Mouse (Mus musculus): ENCODE measurements at regions not wholly inside any gene's neighbourhood (a gene's known extent, or its start where the extent isn't known, plus 50 kb on each side); places are given as distances from the start of the nearest gene placed in this dataset.

DNA sequence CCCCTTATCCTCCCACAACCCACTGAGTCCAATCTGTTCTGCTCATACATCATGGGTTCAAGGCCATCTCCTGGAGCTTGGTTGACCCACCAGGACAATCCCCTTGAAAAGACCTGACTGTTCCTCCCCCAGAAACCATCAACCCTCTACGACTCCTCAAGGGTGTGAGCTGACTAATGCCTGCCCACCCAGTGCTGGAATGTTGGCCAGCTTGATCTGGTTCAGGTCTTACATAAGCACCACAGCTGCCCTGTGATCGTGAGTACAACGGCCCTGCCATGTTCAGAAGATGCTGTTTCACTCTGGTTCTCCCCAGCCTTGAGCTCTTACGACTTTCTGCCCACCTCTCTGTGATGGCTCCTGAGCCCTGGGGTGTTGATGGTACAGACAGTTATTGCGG is 145.9 kb downstream of the Kdr start:
- no peak for ATAC-seq (ENCODE audit: extremely low read depth, insufficient number of reproducible peaks, low FRiP score, poor library complexity, severe bottlenecking)

DNA sequence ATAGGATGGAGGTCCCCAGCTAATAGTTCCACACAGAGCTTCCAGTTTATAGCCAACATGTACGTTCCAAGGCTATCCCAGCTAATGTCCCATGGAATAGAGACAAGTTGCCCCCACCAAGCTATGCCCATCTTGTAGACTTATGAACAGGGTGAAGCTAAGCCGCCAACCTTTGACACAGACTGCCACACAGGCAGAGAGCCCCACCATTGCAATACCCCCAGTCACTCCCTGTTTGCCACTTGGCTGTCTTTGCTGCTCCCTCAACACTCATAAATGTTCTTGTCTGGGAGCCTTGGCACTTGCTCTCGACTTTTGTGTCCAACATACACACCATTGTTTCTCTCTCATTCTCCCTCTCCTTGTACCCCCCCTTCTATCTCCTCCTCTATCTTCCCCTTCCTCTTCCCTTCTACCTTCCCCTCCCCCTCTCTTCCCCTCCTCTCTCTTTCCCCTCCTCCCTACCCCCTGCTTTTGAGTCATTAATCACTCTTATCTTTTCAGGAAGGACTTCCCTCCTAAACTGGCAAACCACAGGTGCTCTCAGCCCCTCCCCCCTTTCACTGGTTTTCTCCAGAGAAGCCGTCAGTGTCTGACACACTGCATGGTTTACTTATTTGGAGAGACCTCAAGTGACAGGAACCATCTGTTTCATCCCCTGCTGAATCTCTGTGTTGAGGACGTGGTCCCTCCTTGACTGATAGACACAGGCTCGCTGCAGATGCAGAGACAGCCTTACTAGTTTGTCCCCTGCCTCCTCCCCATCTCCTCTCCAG is 148.2 kb downstream of the Kdr start:
- ATAC-seq (ENCODE audit: extremely low read depth, insufficient number of reproducible peaks, low FRiP score, poor library complexity, severe bottlenecking): no peak

DNA sequence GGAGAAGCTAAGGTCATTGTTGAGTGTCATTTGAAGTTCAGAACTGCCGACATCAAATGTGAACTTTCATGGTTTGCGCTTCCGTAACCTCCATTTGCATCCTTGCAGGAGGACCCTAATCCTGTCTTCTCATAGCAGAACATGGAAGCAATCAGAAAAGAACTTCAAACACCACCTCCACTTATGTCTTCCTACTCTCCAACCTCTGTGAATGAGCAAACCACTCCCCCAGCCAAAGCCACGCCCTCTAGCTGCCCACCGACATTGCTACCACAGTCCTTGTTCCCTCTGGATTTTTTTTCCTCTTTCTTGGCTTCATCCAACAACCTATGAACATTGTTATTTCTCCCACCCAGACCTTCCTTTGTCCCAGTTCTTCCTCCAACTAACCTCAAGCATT is 149.9 kb downstream of the Kdr start:
- ATAC-seq (ENCODE audit: extremely low read depth, insufficient number of reproducible peaks, low FRiP score, poor library complexity, severe bottlenecking): no peak

DNA sequence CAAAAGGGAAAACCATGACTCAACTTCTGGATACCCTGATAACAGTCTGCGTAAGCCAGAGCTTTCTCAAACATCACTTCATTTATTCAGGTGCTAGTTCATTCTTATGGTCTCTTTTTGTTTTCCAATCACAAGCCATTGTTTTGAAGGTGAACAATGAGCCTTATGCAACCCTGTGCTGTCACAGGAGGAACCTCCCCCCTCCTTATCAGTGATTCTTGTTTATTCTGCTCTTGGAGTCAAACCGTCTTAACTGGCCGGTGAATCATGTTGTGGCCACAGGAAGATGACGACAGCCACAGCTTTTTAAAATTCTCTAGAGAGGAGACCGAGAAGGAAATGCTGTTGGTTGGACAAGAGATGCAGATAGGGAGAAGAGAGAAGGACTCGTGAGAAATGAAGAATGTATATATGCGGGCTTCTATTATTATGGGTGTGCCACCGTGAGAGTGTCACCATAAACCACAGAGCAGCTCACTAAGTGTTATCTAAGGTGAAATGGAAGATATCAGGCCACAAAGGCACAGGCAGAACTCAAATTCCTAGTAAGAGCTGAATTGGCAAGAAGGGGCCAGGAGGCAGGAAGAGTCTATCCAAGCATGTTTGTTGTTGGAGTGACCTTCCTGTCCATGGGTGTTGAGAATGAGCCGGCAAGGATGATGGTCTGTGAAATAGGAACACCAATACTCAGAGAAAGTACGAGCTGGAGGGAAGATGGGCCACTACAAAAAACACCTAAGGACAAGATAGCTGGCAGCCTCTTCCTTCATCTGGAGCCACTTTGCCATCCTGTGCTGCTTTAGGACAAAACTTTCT is 151.8 kb downstream of the Kdr start:
- ATAC-seq (ENCODE audit: extremely low read depth, insufficient number of reproducible peaks, low FRiP score, poor library complexity, severe bottlenecking): no peak

DNA sequence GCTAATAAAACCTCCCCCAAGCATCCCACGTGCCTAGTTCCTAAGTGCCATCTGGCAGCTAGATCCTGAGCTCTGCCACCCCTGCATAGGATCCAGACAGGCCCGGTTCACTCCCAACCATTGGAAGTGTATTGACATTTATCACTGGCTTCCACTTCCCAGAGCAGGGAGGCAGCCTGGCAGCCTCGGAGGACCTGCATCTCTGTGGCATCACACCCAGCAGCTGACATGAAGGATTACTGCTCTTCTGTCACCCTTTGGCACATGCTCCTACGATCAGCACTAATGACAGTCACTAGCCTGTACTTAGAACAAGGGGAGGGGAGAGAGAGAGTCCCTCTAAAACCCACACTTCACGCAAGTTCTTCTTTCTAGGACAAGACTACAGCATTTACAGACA is 152.7 kb downstream of the Kdr start:
- ATAC-seq (ENCODE audit: extremely low read depth, insufficient number of reproducible peaks, low FRiP score, poor library complexity, severe bottlenecking): no peak

DNA sequence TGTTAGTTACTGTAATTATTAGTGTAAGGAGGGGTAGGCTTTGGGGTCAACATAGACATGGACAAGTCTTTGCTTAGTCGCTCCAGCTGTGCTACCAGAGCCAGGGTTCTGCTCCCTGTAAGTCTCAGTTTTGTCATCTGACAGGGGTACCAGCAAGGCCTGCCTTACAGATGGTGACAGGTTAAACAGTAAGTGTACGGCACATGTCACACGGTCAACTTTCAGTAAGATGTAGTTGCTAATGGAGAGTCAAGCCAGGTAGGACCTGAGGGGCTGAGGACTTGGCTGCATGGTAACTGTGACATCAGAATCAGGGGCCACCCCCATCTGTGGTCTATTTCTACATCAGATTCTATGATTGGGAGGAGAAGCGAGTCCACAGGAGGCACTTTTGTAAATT is 153.6 kb downstream of the Kdr start:
- ATAC-seq (ENCODE audit: extremely low read depth, insufficient number of reproducible peaks, low FRiP score, poor library complexity, severe bottlenecking): no peak

DNA sequence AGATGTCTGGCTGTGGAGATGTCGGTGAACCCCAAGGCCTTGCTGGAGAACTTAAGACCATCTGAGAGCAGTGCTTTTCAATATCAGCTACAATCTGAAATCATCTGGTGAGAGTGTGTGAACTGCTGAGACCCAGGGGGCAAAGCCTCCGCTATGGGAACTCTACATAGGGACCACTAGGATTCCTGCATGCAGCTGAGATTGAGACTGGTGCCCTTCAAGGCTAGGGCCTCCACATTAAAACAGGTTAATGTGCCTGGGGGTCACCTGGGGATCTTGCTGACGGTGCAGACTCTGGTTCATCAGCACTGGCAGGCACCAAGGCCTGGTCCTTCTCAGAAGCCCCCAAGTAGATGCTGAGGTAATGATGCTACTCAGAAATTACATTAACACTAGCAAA is 154.6 kb downstream of the Kdr start:
- no peak for ATAC-seq (ENCODE audit: extremely low read depth, insufficient number of reproducible peaks, low FRiP score, poor library complexity, severe bottlenecking)

DNA sequence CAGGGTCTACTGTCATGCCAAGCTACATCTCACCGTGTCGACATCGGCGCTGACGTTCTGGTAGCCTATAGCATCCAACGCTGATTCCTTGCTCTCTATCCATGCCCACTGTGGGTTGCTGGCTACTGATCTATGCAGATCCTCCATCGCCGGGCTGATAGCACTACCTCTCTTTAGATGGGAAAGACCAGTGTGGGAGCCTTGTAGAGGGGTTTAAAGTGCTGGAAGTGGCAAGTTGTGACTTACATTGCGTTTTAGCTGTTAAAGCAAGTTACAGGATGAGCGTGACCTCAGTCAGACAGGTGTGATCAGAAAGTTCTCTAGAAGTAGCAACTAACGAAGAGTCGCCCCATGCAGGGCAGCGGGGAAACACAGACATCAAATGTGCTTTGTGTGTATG is 160.9 kb downstream of the Kdr start:
- ATAC-seq (ENCODE audit: extremely low read depth, insufficient number of reproducible peaks, low FRiP score, poor library complexity, severe bottlenecking): no peak

DNA sequence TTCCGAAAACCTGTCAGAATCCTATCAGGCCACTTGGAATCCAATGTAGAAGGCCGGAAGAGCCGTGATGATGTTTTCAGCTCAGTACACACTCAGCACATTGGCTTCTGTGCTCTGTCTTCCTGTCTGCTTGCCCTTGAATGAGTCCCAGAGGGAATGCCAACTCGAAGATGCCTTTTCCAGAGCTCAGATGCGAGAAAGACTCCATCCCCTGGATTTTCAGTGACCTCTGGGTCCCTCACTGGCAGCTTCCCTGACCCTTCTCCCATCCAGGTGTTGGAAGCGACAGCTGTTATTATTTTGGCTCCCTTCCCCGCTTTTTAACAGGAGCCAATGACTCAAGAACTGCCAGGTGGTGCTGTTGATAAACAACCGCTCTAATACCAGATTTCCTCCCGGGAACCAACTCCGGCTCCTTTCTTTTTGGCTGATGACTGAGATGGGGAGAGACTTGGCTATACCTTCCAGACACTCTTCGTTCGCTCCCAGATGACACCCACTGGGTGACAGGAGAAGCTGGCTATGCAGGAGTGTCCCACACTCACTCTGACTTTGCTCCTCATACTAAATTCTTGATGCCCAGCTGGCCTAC is 163.8 kb downstream of the Kdr start:
- no peak for ATAC-seq (ENCODE audit: extremely low read depth, insufficient number of reproducible peaks, low FRiP score, poor library complexity, severe bottlenecking)

DNA sequence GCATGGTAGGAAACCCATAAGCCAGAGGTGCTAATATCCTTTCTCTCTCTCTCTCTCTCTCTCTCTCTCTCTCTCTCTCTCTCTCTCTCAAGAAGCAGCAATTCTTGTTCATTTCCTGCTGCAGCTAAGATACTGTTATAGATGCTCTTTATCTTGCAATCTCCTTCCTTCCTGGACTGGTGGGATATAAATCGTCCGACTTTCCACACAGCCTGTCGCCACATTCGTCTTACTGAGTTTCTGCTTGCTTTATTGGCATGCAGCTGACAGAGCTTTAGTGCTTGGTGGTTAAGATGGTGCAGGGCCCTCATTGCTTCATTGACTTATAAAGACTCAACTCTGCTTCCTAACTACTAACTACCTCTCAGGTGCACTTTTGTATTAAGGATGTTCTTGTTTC is 165.6 kb downstream of the Kdr start:
- ATAC-seq (ENCODE audit: extremely low read depth, insufficient number of reproducible peaks, low FRiP score, poor library complexity, severe bottlenecking): no peak

DNA sequence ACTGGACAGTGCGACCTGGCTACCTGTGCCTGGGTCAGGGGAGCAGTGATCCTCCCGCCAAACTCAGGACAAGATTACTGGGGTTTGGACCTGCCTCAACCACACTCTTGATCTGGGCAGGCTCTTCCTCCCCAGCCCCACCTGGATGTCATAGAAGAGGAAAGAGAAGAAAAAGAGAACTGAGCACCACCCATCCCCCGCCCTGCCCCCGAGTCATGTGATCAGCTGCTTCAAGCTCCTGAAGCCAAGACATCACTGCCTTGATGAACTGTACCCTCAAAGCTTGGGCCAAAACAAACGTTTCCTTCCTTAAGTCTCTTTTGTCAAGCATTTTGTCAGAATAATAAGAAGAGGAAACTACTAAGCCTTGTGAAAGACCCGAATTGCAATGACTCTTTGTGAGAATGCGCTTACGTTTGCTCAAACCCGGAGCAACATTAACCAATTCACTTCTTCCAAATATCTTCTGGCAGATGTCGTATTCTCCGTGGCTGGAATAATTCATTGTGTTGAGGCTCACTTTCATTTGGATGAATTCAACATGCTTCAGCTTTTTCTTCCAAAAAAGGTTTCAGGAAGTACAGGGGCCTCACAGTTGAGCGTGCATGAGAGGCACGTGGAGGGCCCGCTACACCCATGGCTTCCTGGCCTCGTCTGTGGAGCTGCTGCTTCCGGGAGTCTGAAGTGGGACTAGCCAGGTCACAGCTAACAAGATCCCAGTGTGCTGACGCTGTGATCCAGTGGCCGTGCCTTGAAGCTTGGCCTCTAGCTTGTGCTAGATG is 169.5 kb downstream of the Kdr start:
- 0 out of 2 replicates have a peak, but pooled peaks have one; percentile 16 for ATAC-seq (ENCODE audit: extremely low read depth, insufficient number of reproducible peaks, low FRiP score, poor library complexity, severe bottlenecking)

DNA sequence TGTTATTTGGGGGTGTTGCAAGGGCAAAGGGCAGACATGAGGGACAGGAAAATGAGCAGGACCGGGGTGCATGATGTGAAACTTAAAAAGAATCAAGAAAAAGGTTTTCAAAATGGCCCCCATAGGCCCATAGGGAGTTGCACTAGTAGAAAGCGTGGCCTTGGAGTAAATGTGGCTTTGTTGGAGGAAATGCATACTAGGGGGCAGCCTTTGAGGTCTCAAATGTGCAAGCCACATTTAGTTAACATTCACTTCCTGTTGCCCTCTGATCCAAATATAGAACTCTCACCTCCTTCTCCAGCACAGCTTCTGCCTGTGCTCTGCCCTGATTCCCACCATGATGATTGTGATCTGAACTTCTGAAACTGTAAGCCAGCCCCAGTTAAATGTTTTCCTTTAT is 173.2 kb downstream of the Kdr start:
- ATAC-seq (ENCODE audit: extremely low read depth, insufficient number of reproducible peaks, low FRiP score, poor library complexity, severe bottlenecking): no peak

DNA sequence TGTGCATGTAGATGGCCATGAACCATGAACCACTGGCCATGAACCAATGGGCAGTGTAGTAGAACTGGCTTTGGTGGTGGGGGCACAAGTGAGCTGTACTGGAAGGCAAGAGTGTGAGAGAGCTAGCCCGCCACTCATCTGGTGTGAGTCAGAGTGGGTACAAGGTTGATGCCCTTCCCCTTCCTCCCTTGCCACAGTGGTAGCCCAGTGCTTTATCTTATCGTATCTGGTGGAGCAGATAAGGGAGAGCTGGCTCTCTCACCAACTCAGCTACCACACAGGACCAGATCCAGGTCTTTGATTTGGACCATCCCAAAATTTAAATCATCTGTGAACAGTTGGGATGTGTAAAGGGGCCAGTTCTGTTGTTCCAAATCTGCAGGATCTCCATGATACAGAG is 173.9 kb downstream of the Kdr start:
- ATAC-seq (ENCODE audit: extremely low read depth, insufficient number of reproducible peaks, low FRiP score, poor library complexity, severe bottlenecking): no peak

DNA sequence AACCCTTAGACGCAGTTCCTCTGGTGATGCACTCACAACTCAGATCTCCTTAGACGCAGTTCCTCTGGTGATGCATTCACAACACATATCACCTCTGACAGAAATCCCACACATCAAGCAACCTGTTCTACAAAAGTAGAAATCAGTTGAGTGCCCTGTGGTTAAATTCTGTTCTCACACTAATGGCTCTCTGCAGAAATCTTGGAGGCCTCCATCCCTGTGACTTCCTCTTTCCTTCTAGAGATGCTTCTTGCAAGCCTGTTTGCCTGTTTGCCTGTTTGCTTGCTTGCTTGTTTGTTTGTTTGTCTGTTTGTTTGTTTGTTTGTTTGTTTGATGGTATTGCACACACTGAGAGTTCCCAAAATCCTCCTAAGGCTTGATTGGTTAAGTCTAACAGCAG is 175.2 kb downstream of the Kdr start:
- no peak for ATAC-seq (ENCODE audit: extremely low read depth, insufficient number of reproducible peaks, low FRiP score, poor library complexity, severe bottlenecking)

DNA sequence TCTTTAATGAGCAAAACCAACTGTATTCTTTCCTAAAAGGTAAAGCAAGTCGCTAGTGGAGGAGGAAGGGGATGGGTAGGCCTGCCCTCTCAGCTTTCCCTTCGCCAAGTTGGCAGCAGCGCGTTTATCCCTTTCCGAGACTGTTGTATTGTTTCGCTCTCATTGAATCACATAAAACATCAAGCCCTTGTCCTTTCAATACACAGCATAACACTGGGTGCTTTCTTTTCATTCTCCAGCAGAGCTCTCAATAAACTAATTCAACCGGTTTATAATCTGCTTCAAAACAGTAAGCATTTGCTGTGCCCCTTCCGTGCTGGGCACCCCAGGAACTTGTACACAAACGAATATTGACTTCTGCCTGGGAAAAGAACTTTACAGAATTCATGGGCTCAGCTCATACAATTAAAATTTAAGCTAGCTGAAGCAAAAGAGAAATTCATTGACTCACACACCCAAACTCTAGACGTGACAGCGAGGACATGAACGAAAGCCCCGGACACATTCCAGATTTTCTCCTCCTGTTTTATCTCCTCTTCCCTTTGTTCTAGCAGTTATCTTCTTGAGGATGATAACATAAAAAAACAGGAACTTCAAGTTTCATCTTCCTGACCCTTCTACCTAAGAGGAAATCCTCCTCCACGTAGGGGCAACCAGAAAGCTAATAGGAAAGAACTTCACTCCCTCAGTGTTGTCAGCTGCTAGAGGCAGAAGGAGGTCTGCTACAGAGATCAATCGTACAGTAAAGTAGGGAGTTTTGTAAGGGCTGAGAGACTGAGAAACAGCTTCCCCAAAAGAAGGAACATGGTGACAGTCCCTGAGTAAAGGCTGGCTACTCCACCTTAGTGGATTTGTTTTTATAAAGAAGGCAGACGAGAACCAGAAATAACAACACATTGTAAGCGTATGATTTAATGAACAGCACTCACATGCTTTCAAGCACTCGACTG is 177.9 kb downstream of the Kdr start:
- no peak for ATAC-seq (ENCODE audit: extremely low read depth, insufficient number of reproducible peaks, low FRiP score, poor library complexity, severe bottlenecking)

DNA sequence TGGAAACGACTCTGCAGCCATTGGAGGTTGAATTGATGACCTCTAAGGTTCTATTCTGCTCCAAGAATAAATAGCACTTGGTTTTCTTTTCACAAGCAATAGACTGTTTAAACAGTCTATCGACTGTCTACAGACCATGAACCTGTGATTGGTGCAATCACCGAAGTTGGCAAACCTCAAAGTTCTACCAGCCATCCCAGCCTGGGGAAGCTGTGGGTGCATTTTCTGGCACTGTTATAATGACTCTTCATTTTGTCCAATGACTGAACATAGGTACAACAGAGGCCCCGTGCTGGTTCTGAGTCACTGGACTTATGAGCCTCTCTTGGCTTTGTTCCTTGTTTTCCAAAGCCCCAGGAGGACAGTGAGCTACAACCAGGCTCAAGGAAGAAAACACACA is 178.6 kb downstream of the Kdr start:
- no peak for ATAC-seq (ENCODE audit: extremely low read depth, insufficient number of reproducible peaks, low FRiP score, poor library complexity, severe bottlenecking)

DNA sequence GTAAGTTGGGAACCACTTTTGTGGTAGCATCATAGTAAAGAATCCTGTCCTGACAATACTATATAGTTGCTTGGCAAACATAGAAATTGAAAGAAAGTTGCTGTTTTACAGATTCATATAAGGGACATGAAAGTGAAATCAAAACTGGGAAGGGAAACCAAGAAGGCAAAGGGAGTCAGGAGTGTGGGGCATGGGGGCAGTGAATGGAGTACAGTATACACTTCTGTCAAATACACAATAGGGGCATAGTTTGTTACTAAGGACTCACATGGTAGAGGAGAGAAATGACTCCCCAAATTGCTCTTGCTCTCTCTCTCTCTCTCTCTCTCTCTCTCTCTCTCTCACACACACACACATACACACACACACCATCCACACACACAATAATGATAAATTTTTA is 185.1 kb downstream of the Kdr start:
- no peak for ATAC-seq (ENCODE audit: extremely low read depth, insufficient number of reproducible peaks, low FRiP score, poor library complexity, severe bottlenecking)

DNA sequence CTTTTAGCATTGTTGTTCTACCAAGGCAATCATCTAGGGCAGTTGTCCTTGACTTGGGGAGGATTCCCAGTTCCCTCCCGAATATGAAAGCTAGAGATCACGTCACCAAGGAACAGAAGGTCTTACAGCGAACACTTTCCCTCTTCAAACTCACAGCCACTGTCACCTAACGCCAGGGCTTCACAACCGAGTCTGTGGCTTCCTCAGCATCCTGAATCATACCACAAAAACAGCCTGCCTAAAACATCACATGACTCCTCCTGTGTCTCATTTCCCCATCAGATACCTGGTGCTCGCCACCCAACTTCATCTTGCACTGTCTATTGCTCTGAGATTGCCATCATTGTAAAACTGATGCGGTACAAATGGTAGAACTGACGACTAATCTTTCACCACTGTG is 186.5 kb downstream of the Kdr start:
- ATAC-seq (ENCODE audit: extremely low read depth, insufficient number of reproducible peaks, low FRiP score, poor library complexity, severe bottlenecking): 0 out of 2 replicates have a peak, but pooled peaks have one; percentile 30

Measured in neutrophil, adult 5-6 weeks (primary cell).